Mouse (Mus musculus) liver, embryonic 14.5 days (tissue): ENCODE measurements at regions not wholly inside any gene's neighbourhood (a gene's known extent, or its start where the extent isn't known, plus 50 kb on each side); places are given as distances from the start of the nearest gene placed in this dataset.

Experiments
- CTCF ChIP-seq: IDR thresholded peaks from 2 replicates; pipeline ENCODE4 v1.5.1; 2016; ENCODE audit warnings: antibody characterized with exemption, low read depth, control low read depth
- EP300 ChIP-seq: IDR thresholded peaks from 2 replicates; pipeline ENCODE4 v1.6.1; 2016; ENCODE audit warnings: antibody characterized with exemption, low read depth

DNA sequence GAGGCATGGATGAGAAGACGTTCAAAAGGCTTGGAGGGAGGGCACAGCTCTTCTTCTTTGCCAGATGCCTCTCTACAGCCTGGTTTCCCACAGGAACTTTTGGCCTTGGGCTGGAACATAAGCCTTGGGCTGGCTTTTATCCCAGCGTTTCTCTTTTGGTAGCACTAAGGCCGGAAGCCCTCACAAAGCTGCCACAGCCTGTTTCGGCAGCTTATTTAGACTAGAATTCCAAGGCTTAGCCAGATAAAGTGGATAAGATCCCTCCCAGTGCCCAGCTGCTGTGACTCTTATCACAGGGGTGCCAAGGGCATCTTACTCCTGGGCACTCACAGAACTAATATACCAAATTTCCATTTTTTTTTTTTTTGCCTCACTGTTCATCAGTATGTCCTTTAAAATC lies 404.4 kb downstream of the Fut8 start:
- TF ChIP-seq CTCF (no peak), EP300 (no peak)
